Mouse (Mus musculus) liver, embryonic 14.5 days (tissue): ENCODE data around the gene Pard6a.

Source experiments
- CTCF ChIP-seq: IDR thresholded peaks from 2 replicates; pipeline ENCODE4 v1.5.1; 2016; ENCODE audit warnings: antibody characterized with exemption, low read depth, control low read depth
- EP300 ChIP-seq: IDR thresholded peaks from 2 replicates; pipeline ENCODE4 v1.6.1; 2016; ENCODE audit warnings: antibody characterized with exemption, low read depth

- TF ChIP-seq CTCF (no peak), EP300 (no peak)
These were observed 15.6 kb upstream of the Pard6a start for GRCm38 (mm10) chr8:105685325-105685724.
